Mouse (Mus musculus) C2C12 (cell line): Measurements from ENCODE around the gene Bbx.
A peak's percentile ranks its signal among the peaks of the same experiment; 100 is the strongest.

Experiments
- CEBPB ChIP-seq: IDR thresholded peaks from one replicate; pipeline ENCODE4 v1.6.1; 2011; ENCODE audit warnings: low read depth, mild to moderate bottlenecking, control low read depth, moderate library complexity
- CTCF ChIP-seq: IDR thresholded peaks from one replicate; pipeline ENCODE4 v1.5.1; 2011; ENCODE audit not compliant: control insufficient read depth, insufficient read depth, insufficient read length
- MAX ChIP-seq: IDR thresholded peaks from one replicate; pipeline ENCODE4 v1.6.1; 2011; ENCODE audit warnings: mild to moderate bottlenecking, control low read depth
- MYOD1 ChIP-seq: IDR thresholded peaks from one replicate; pipeline ENCODE4 v1.6.1; 2011; ENCODE audit warnings: low read depth; ENCODE audit not compliant: control insufficient read depth, insufficient read length
- MYOG ChIP-seq: IDR thresholded peaks from one replicate; pipeline ENCODE4 v1.6.1; 2011; ENCODE audit not compliant: control insufficient read depth, insufficient read length; ENCODE audit errors: extremely low read depth
- USF1 ChIP-seq: IDR thresholded peaks from one replicate; pipeline ENCODE4 v1.6.1; 2011; ENCODE audit warnings: low read depth, mild to moderate bottlenecking, control low read depth, moderate library complexity

DNA sequence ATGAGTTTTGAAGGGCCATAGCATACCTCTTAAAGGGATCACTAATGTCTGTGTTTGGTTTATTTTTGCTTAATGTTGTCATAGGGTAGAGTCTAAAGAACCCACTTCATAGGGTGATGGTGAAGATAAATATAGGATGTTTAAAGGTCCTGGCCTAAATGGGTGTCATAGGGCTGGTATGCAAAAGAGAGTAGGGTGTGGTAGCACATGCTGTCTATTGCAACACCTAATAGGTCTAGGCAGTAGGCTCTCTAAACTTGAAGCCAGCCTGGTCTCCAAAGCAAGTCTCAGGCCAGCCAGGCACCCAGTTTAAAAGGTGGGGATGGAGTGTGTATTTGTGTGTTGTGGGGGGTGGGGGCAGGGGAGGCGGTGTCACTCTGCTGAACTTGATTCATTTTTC is 46.5 kb upstream of the Bbx start:
- TF ChIP-seq MYOG (no peak), CTCF (no peak), MAX (peak; percentile 50), USF1 (no peak), MYOD1 (no peak), CEBPB (peak; percentile 90)
